Mouse (Mus musculus): ENCODE results near the gene Aspdh.

GRCm38 (mm10) chr7:44463556-44464225 lies 1.5 kb upstream of the Aspdh start:
- no peak for TF ChIP-seq CTCF (IDR thresholded peaks at IDR 0.05; ENCODE audit: insufficient read depth, low read depth, low read length)
- no peak for TF ChIP-seq POLR2A (IDR thresholded peaks at IDR 0.05; ENCODE audit: insufficient read depth, low read depth, low read length)

Data from olfactory bulb, adult 2 months (tissue).